ENCODE assay signal across 22 mouse cellular contexts in genomic region chr16:35224716-35225115, GRCm38 (mm10).
DNase-seq lines count a peak whose midpoint lies in the region; ATAC-seq and TF ChIP-seq lines count a peak whose summit lies in the region.
"Had no signal": no experiment of that assay in that cellular context is flagged by ENCODE, and none has a peak within 500 bp of the region (broad histone marks: within the 10 kb centered on the region; RNA-seq: fewer than 3 reads in every experiment).

No protein-coding gene starts in this region.

- 16% methylated on average over 14 of the region's 14 CpGs for WGBS in heart, embryonic 15.5 days
- 42% methylated on average over 14 of the region's 14 CpGs for whole genome bisulfite sequencing in stomach, embryonic 15.5 days
- WGBS in stomach, postnatal 0 days = 36% methylated on average over 14 of the region's 14 CpGs

- H3K4me2 ChIP-seq in heart, embryonic 15.5 days = peak overlapping the region; percentile 45
- H3K4me2 ChIP-seq in stomach, embryonic 15.5 days = no peak overlapping the region
- H3K4me2 ChIP-seq in stomach, postnatal 0 days (replicated peaks; ENCODE audit: low read depth) = no peak overlapping the region
- H3K4me2 ChIP-seq: embryonic facial prominence, embryonic 12.5 days; forebrain, embryonic 12.5 days; liver, embryonic 13.5 days had no signal

- TF ChIP-seq EP300 in stomach, postnatal 0 days (optimal IDR thresholded peaks at IDR 0.05) = no peak

- no peaks in the 10 kb centered on the region for H3K9me3 ChIP-seq in heart, embryonic 15.5 days (replicated peaks)
- H3K9me3 ChIP-seq in stomach, embryonic 15.5 days = no peaks in the 10 kb centered on the region
- no peaks in the 10 kb centered on the region for H3K9me3 ChIP-seq in stomach, postnatal 0 days (ENCODE audit: control insufficient read depth, low read length)
- H3K9me3 ChIP-seq: embryonic facial prominence, embryonic 12.5 days; forebrain, embryonic 12.5 days; limb, embryonic 10.5 days; liver, embryonic 13.5 days; megakaryocyte, embryonic 14.5 days had no signal

- H3K36me3 ChIP-seq in heart, embryonic 15.5 days = no peaks in the 10 kb centered on the region
- H3K36me3 ChIP-seq in stomach, embryonic 15.5 days = no peaks in the 10 kb centered on the region
- no peaks in the 10 kb centered on the region for H3K36me3 ChIP-seq in stomach, postnatal 0 days (ENCODE audit: control insufficient read depth, insufficient read depth, low read length)
- H3K36me3 ChIP-seq: embryonic facial prominence, embryonic 12.5 days; forebrain, embryonic 12.5 days; limb, embryonic 10.5 days; liver, embryonic 13.5 days had no signal

- no peak for TF ChIP-seq CTCF in stomach, postnatal 0 days (IDR thresholded peaks at IDR 0.05; ENCODE audit: low read depth)

- H3K27ac ChIP-seq in heart, embryonic 15.5 days = peak overlapping the region; percentile 88
- no peak overlapping the region for H3K27ac ChIP-seq in stomach, embryonic 15.5 days
- no peak overlapping the region for H3K27ac ChIP-seq in stomach, postnatal 0 days (replicated peaks)
- H3K27ac ChIP-seq: embryonic facial prominence, embryonic 12.5 days; forebrain, embryonic 12.5 days; kidney, postnatal 0 days; limb, embryonic 10.5 days; liver, embryonic 13.5 days had no signal

- H3K4me3 ChIP-seq in heart, embryonic 15.5 days = no peak overlapping the region; the same call in 1 of the 2 replicates
- H3K4me3 ChIP-seq in stomach, embryonic 15.5 days (replicated peaks) = no peak overlapping the region
- H3K4me3 ChIP-seq in stomach, postnatal 0 days (ENCODE audit: low read depth, low read length) = no peak overlapping the region
- H3K4me3 ChIP-seq: embryonic facial prominence, embryonic 12.5 days; erythroblast, embryonic 14.5 days; forebrain, embryonic 12.5 days; limb, embryonic 10.5 days; liver, embryonic 13.5 days; megakaryocyte, embryonic 14.5 days had no signal

- peak; percentile 38 to 40 for DNase-seq in heart, adult 18-20 months
- no peak for DNase-seq in heart, postnatal 25 days (ENCODE audit: low spot score)
- DNase-seq in heart, postnatal 36 days = no peak
- no peak for DNase-seq in stomach, postnatal 0 days (ENCODE audit: low spot score)
- DNase-seq in cerebellum, postnatal 36 days = no peak
- DNase-seq: adrenal gland, postnatal 25 days; cerebellum, adult 9-10 months; gastrocnemius, postnatal 25 days; kidney, adult 2 months; layer of hippocampus, adult 9-11 months; liver, embryonic 13.5 days; lung, adult 2 months; lung, postnatal 36 days; midbrain, embryonic 14.5 days had no signal

- no peaks in the 10 kb centered on the region for H3K27me3 ChIP-seq in heart, embryonic 15.5 days
- no peaks in the 10 kb centered on the region for H3K27me3 ChIP-seq in stomach, embryonic 15.5 days (replicated peaks)
- H3K27me3 ChIP-seq in stomach, postnatal 0 days (ENCODE audit: control insufficient read depth, insufficient read depth, low read length) = no peaks in the 10 kb centered on the region
- H3K27me3 ChIP-seq: embryonic facial prominence, embryonic 12.5 days; forebrain, embryonic 12.5 days; liver, embryonic 13.5 days had no signal

- peak; percentile 74 for ATAC-seq in heart, embryonic 15.5 days (replicated peaks; ENCODE audit: insufficient number of reproducible peaks, insufficient read depth, low FRiP score, low read depth)
- ATAC-seq in stomach, embryonic 15.5 days (ENCODE audit: insufficient read depth, low FRiP score, low read depth) = peak; percentile 29; the same call in 1 of the 2 replicates
- ATAC-seq in stomach, postnatal 0 days (ENCODE audit: low FRiP score, low TSS enrichment) = no peak

- H3K9ac ChIP-seq in heart, embryonic 15.5 days = peak overlapping the region; percentile 32
- no peak overlapping the region for H3K9ac ChIP-seq in stomach, embryonic 15.5 days
- no peak overlapping the region for H3K9ac ChIP-seq in stomach, postnatal 0 days (ENCODE audit: low read length)
- H3K9ac ChIP-seq: embryonic facial prominence, embryonic 12.5 days; forebrain, embryonic 12.5 days; liver, embryonic 13.5 days had no signal

- peaks cover 93% of the 10 kb centered on the region for H3K4me1 ChIP-seq in heart, embryonic 15.5 days (replicated peaks)
- H3K4me1 ChIP-seq in stomach, embryonic 15.5 days = peaks cover 21% of the 10 kb centered on the region
- H3K4me1 ChIP-seq in stomach, postnatal 0 days (replicated peaks; ENCODE audit: control insufficient read depth, insufficient read depth) = peaks cover 4% of the 10 kb centered on the region
- H3K4me1 ChIP-seq: liver, embryonic 13.5 days had no signal

- intact Hi-C loops in heart, postnatal 25 days (cut with DNase I) = loop anchor here (5.0 kb wide), 1 partner anchor 67 kb away; no protein-coding TSS in a partner anchor
- intact Hi-C loops in heart, postnatal 36 days (cut with DNase I) = no loop called here

Comparison
In these comparisons a context has a peak if more than half of its experiments do, and no peak if none do; other contexts are left out.
1. DNase-seq: peak in heart, adult 18-20 months (2 of 2); none in heart, postnatal 25 days (single experiment), heart, postnatal 36 days (0 of 2), stomach, postnatal 0 days (single experiment) and cerebellum, postnatal 36 days (0 of 2).